Mouse (Mus musculus): Measurements from ENCODE around the gene Ralgps2. TPM values are rescaled to one million over a fixed set of nuclear protein-coding genes. Genes with fewer than 3 reads are reported as not detected.
A peak's percentile ranks its signal among the peaks of the same experiment; 100 is the strongest.

Ralgps2 gene
- polyA plus RNA-seq, 1 experiment from 2014 or later = 60.2 TPM

- no peak overlapping the region for H3K27ac ChIP-seq (replicated peaks in 1 of 2; ENCODE audit: control insufficient read depth in 1 of 2, insufficient read depth in 1 of 2, low read depth in 2 of 2, low read length in 2 of 2)
- peak overlapping the region in 1 of 2 experiments; percentile 97; a peak in 1 of 4 replicates for H3K4me3 ChIP-seq (ENCODE audit: control insufficient read depth in 1 of 2, insufficient read depth in 1 of 2, low read depth in 1 of 2, low read length in 2 of 2)
- H3K36me3 ChIP-seq (ENCODE audit: control insufficient read depth, insufficient read depth, low read length) = no peaks in the 10 kb centered on the region
- no peaks in the 10 kb centered on the region for H3K27me3 ChIP-seq (ENCODE audit: control insufficient read depth, insufficient read depth, low read length)
- H3K4me1 ChIP-seq (ENCODE audit: control insufficient read depth in 2 of 2, insufficient read depth in 2 of 2, low read length in 2 of 2) = 0 out of 4 replicates have a peak, but pooled peaks cover 0 to 5% of the 10 kb centered on the region in 2 experiments
- 49% methylated on average over 7 of the region's 7 CpGs for WGBS
- H3K9me3 ChIP-seq (ENCODE audit: control insufficient read depth, low read length) = no peaks in the 10 kb centered on the region
- no peak overlapping the region for H3K9ac ChIP-seq (ENCODE audit: low read length)
- no peak for ATAC-seq (ENCODE audit: insufficient number of reproducible peaks, insufficient read depth, low FRiP score, low read depth)
- peak overlapping the region; percentile 82 for H3K4me2 ChIP-seq (ENCODE audit: low read length)
Measured at GRCm38 (mm10) chr1:156940584-156940983, 1.2 kb upstream of the Ralgps2 start.

GRCm38 (mm10) chr1:156940142-156940522 is 706 bp upstream of the Ralgps2 start:
- Histone ChIP-seq H3K4me2 (ENCODE audit: low read length) (peak overlapping the region; percentile 82), H3K4me1 (ENCODE audit: control insufficient read depth in 2 of 2, insufficient read depth in 2 of 2, low read length in 2 of 2) (0 out of 4 replicates have a peak, but pooled peaks cover 0 to 5% of the 10 kb centered on the region in 2 experiments), H3K9me3 (ENCODE audit: control insufficient read depth, low read length) (no peaks in the 10 kb centered on the region), H3K36me3 (ENCODE audit: control insufficient read depth, insufficient read depth, low read length) (no peaks in the 10 kb centered on the region), H3K9ac (ENCODE audit: low read length) (peak overlapping the region; percentile 92), H3K27ac (replicated peaks in 1 of 2; ENCODE audit: control insufficient read depth in 1 of 2, insufficient read depth in 1 of 2, low read depth in 2 of 2, low read length in 2 of 2) (peak overlapping the region; percentile 45 to 89; a peak in 3 of 4 replicates), H3K4me3 (ENCODE audit: control insufficient read depth in 1 of 2, insufficient read depth in 1 of 2, low read depth in 1 of 2, low read length in 2 of 2) (peak overlapping the region; percentile 97 to 98), H3K27me3 (ENCODE audit: control insufficient read depth, insufficient read depth, low read length) (no peaks in the 10 kb centered on the region)
- WGBS = 2% methylated on average over 8 of the region's 8 CpGs
- ATAC-seq (ENCODE audit: insufficient number of reproducible peaks, insufficient read depth, low FRiP score, low read depth) = no peak

- peak; percentile 46 for ATAC-seq (ENCODE audit: insufficient number of reproducible peaks, insufficient read depth, low FRiP score, low read depth)
- WGBS = under 1% methylated on average over 51 of the region's 51 CpGs
Measured at GRCm38 (mm10) chr1:156938705-156939242, 652 bp downstream of the Ralgps2 start.

GRCm38 (mm10) chr1:156937436-156937835 is 2.0 kb downstream of the Ralgps2 start:
- no peaks in the 10 kb centered on the region for H3K9me3 ChIP-seq (ENCODE audit: control insufficient read depth, low read length)
- no peaks in the 10 kb centered on the region for H3K36me3 ChIP-seq (ENCODE audit: control insufficient read depth, insufficient read depth, low read length)
- H3K4me2 ChIP-seq (ENCODE audit: low read length) = no peak overlapping the region
- no peaks in the 10 kb centered on the region for H3K27me3 ChIP-seq (ENCODE audit: control insufficient read depth, insufficient read depth, low read length)
- H3K27ac ChIP-seq (replicated peaks in 1 of 2; ENCODE audit: control insufficient read depth in 1 of 2, insufficient read depth in 1 of 2, low read depth in 2 of 2, low read length in 2 of 2) = no peak overlapping the region
- H3K4me1 ChIP-seq (ENCODE audit: control insufficient read depth in 2 of 2, insufficient read depth in 2 of 2, low read length in 2 of 2) = 0 out of 4 replicates have a peak, but pooled peaks cover 0 to 5% of the 10 kb centered on the region in 2 experiments
- no peak for ATAC-seq (ENCODE audit: insufficient number of reproducible peaks, insufficient read depth, low FRiP score, low read depth)
- H3K4me3 ChIP-seq (ENCODE audit: control insufficient read depth in 1 of 2, insufficient read depth in 1 of 2, low read depth in 1 of 2, low read length in 2 of 2) = no peak overlapping the region
- 82% methylated on average over 7 of the region's 7 CpGs for WGBS
- H3K9ac ChIP-seq (ENCODE audit: low read length) = no peak overlapping the region

More at GRCm38 (mm10) chr1:156938705-156939242, 652 bp downstream of the Ralgps2 start:
- Histone ChIP-seq H3K4me2 (ENCODE audit: low read length) (peak overlapping the region; percentile 82), H3K27ac (replicated peaks in 1 of 2; ENCODE audit: control insufficient read depth in 1 of 2, insufficient read depth in 1 of 2, low read depth in 2 of 2, low read length in 2 of 2) (peak overlapping the region; percentile 74 to 89), H3K27me3 (ENCODE audit: control insufficient read depth, insufficient read depth, low read length) (no peaks in the 10 kb centered on the region), H3K9me3 (ENCODE audit: control insufficient read depth, low read length) (no peaks in the 10 kb centered on the region), H3K4me3 (ENCODE audit: control insufficient read depth in 1 of 2, insufficient read depth in 1 of 2, low read depth in 1 of 2, low read length in 2 of 2) (peak overlapping the region; percentile 97 to 98), H3K9ac (ENCODE audit: low read length) (peak overlapping the region; percentile 92), H3K4me1 (ENCODE audit: control insufficient read depth in 2 of 2, insufficient read depth in 2 of 2, low read length in 2 of 2) (0 out of 4 replicates have a peak, but pooled peaks cover 0 to 5% of the 10 kb centered on the region in 2 experiments), H3K36me3 (ENCODE audit: control insufficient read depth, insufficient read depth, low read length) (no peaks in the 10 kb centered on the region)

- Histone ChIP-seq H3K4me2 (ENCODE audit: low read length) (no peak overlapping the region), H3K4me3 (ENCODE audit: control insufficient read depth in 1 of 2, insufficient read depth in 1 of 2, low read depth in 1 of 2, low read length in 2 of 2) (no peak overlapping the region), H3K36me3 (ENCODE audit: control insufficient read depth, insufficient read depth, low read length) (no peaks in the 10 kb centered on the region), H3K9me3 (ENCODE audit: control insufficient read depth, low read length) (no peaks in the 10 kb centered on the region), H3K9ac (ENCODE audit: low read length) (no peak overlapping the region), H3K4me1 (ENCODE audit: control insufficient read depth in 2 of 2, insufficient read depth in 2 of 2, low read length in 2 of 2) (peaks cover 2 to 20% of the 10 kb centered on the region in 2 experiments; a peak in 3 of 4 replicates), H3K27ac (replicated peaks in 1 of 2; ENCODE audit: control insufficient read depth in 1 of 2, insufficient read depth in 1 of 2, low read depth in 2 of 2, low read length in 2 of 2) (no peak overlapping the region), H3K27me3 (ENCODE audit: control insufficient read depth, insufficient read depth, low read length) (no peaks in the 10 kb centered on the region)
- ATAC-seq (ENCODE audit: insufficient number of reproducible peaks, insufficient read depth, low FRiP score, low read depth) = no peak
- 95% methylated on average over 7 of the region's 7 CpGs for WGBS
Measured at GRCm38 (mm10) chr1:156933712-156934111, 5.7 kb downstream of the Ralgps2 start.

GRCm38 (mm10) chr1:156932036-156932774 is 7.2 kb downstream of the Ralgps2 start:
- no peak for ATAC-seq (ENCODE audit: insufficient number of reproducible peaks, insufficient read depth, low FRiP score, low read depth)
- H3K9ac ChIP-seq (ENCODE audit: low read length) = no peak overlapping the region
- WGBS = 36% methylated on average over 3 of the region's 3 CpGs
- no peaks in the 10 kb centered on the region for H3K27me3 ChIP-seq (ENCODE audit: control insufficient read depth, insufficient read depth, low read length)
- H3K36me3 ChIP-seq (ENCODE audit: control insufficient read depth, insufficient read depth, low read length) = no peaks in the 10 kb centered on the region
- no peak overlapping the region for H3K27ac ChIP-seq (replicated peaks in 1 of 2; ENCODE audit: control insufficient read depth in 1 of 2, insufficient read depth in 1 of 2, low read depth in 2 of 2, low read length in 2 of 2)
- H3K4me2 ChIP-seq (ENCODE audit: low read length) = no peak overlapping the region
- no peaks in the 10 kb centered on the region for H3K9me3 ChIP-seq (ENCODE audit: control insufficient read depth, low read length)
- H3K4me1 ChIP-seq (ENCODE audit: control insufficient read depth in 2 of 2, insufficient read depth in 2 of 2, low read length in 2 of 2) = peaks cover 2 to 26% of the 10 kb centered on the region in 2 experiments; a peak in 3 of 4 replicates
- no peak overlapping the region for H3K4me3 ChIP-seq (ENCODE audit: control insufficient read depth in 1 of 2, insufficient read depth in 1 of 2, low read depth in 1 of 2, low read length in 2 of 2)

GRCm38 (mm10) chr1:156931106-156931870 is 8.1 kb downstream of the Ralgps2 start:
- Histone ChIP-seq H3K27ac (replicated peaks in 1 of 2; ENCODE audit: control insufficient read depth in 1 of 2, insufficient read depth in 1 of 2, low read depth in 2 of 2, low read length in 2 of 2) (no peak overlapping the region), H3K9me3 (ENCODE audit: control insufficient read depth, low read length) (no peaks in the 10 kb centered on the region), H3K4me3 (ENCODE audit: control insufficient read depth in 1 of 2, insufficient read depth in 1 of 2, low read depth in 1 of 2, low read length in 2 of 2) (no peak overlapping the region), H3K27me3 (ENCODE audit: control insufficient read depth, insufficient read depth, low read length) (no peaks in the 10 kb centered on the region), H3K4me1 (ENCODE audit: control insufficient read depth in 2 of 2, insufficient read depth in 2 of 2, low read length in 2 of 2) (peaks cover 2 to 31% of the 10 kb centered on the region in 2 experiments; a peak in 3 of 4 replicates), H3K4me2 (ENCODE audit: low read length) (no peak overlapping the region), H3K36me3 (ENCODE audit: control insufficient read depth, insufficient read depth, low read length) (no peaks in the 10 kb centered on the region), H3K9ac (ENCODE audit: low read length) (no peak overlapping the region)
- 62% methylated on average over 10 of the region's 10 CpGs for WGBS
- 0 out of 2 replicates have a peak, but pooled peaks have one; percentile 3 for ATAC-seq (ENCODE audit: insufficient number of reproducible peaks, insufficient read depth, low FRiP score, low read depth)

Measured in heart, embryonic 14.5 days (tissue).